Mouse (Mus musculus): ENCODE data around the gene 8030474K03Rik.

DNA sequence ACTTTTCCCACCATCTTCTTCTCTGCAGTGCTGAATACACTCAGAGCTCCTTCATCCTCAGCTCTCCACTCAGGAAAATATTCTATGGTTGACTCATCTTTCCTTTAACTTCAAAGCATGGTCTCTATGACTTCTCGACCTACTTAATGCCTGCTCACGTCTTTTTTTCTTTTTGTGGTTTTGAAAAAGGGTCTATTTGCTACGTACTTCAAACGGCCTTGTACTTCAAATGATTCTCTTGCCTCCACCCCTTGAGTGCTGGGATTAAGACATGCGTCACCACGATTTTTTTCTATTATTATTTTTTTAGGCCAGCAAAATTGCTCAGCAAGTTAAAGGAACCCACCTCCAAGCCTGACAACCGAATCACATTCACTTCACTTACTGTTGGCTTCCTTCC, 27.2 kb upstream of the 8030474K03Rik start:
- TF ChIP-seq ZC3H11A (IDR thresholded peaks at IDR 0.05; ENCODE audit: borderline replicate concordance, low read depth, low read length) (no peak), HCFC1 (IDR thresholded peaks at IDR 0.05; ENCODE audit: borderline replicate concordance, insufficient read depth, low read length) (no peak), MAFK (IDR thresholded peaks at IDR 0.05; ENCODE audit: insufficient read depth, low read depth, low read length) (no peak), ZNF384 (IDR thresholded peaks at IDR 0.05; ENCODE audit: low read depth, low read length) (no peak), CHD2 (IDR thresholded peaks at IDR 0.05; ENCODE audit: low read depth, low read length) (no peak)

Measured in ES-E14 (cell line).